Mouse (Mus musculus) kidney, embryonic 16.5 days (tissue): Measurements from ENCODE around the gene Atp2b2. TPM values are rescaled to one million over a fixed set of nuclear protein-coding genes. Genes with fewer than 3 reads are reported as not detected.
"Not testable (repeated sequence)": the region's sequence is repeated elsewhere in the genome, so short reads cannot be mapped to it uniquely, and the experiment has no call there.

Experiments
- ATAC-seq: fragments of 200-750 bp; cut with Nextera tagmentation; 2 replicates; pipeline ENCODE4 v1.8.0; 2017; ENCODE audit warnings: moderate TSS enrichment; ENCODE audit not compliant: low FRiP score, low TSS enrichment
- H3K27ac ChIP-seq: fragments of 300-500 bp; sonication (generic); 2 replicates; pipeline ENCODE4 v1.5.1; 2014; ENCODE audit warnings: low read length
- H3K27me3 ChIP-seq: fragments of 300-500 bp; sonication (generic); 2 replicates; pipeline ENCODE4 v1.6.1; 2014; ENCODE audit warnings: low read length, control low read depth, mixed read lengths; ENCODE audit not compliant: insufficient read depth
- H3K36me3 ChIP-seq: fragments of 300-500 bp; sonication (generic); 2 replicates; pipeline ENCODE4 v1.6.1; 2014; ENCODE audit warnings: low read length, control low read depth, mixed read lengths; ENCODE audit not compliant: insufficient read depth
- H3K4me1 ChIP-seq: fragments of 300-500 bp; sonication (generic); 2 replicates; pipeline ENCODE4 v1.6.1; 2014; ENCODE audit warnings: low read length, control low read depth, mixed read lengths; ENCODE audit not compliant: insufficient read depth
- H3K4me2 ChIP-seq: fragments of 300-500 bp; sonication (generic); replicated peaks from 2 replicates; pipeline ENCODE4 v1.6.1; 2014; ENCODE audit warnings: low read depth, low read length
- H3K4me3 ChIP-seq: fragments of 300-500 bp; sonication (generic); 2 replicates; pipeline ENCODE4 v1.5.1; 2014; ENCODE audit warnings: mild to moderate bottlenecking, low read length
- H3K9ac ChIP-seq: fragments of 300-500 bp; sonication (generic); replicated peaks from 2 replicates; pipeline ENCODE4 v1.6.1; 2014; ENCODE audit warnings: low read length
- H3K9me3 ChIP-seq: fragments of 300-500 bp; sonication (generic); 2 replicates; pipeline ENCODE4 v1.6.1; 2016; ENCODE audit warnings: low read length, control low read depth
- WGBS: fragments of 180-500 bp; shearing (Covaris S2); extraction: QIAGEN DNeasy Blood & Tissue Kit; methylation state at CpG from one replicate; pipeline ENCODE4 v1.1.7; 2014; 5-methylcytosine and 5-hydroxymethylcytosine counted together
- polyA plus RNA-seq: library from polyadenylated mRNA; unstranded; fragments of >200 nt; fragmentation: Nextera tagmentation; extraction: Ambion mirVana; gene quantifications from 2 replicates; pipeline ENCODE4 v1.2.1, GENCODE M21; 2015

Gene Atp2b2
- polyA plus RNA-seq, 1 experiment from 2014 or later = 0.09 TPM

- no peaks in the 10 kb centered on the region for H3K9me3 ChIP-seq
- H3K4me3 ChIP-seq = no peak overlapping the region
- H3K27ac ChIP-seq = no peak overlapping the region
- ATAC-seq = no peak
- H3K9ac ChIP-seq = no peak overlapping the region
- 93% methylated on average over 9 of the region's 9 CpGs for WGBS
- H3K4me1 ChIP-seq = peaks cover 9% of the 10 kb centered on the region
- no peak overlapping the region for H3K4me2 ChIP-seq
- H3K27me3 ChIP-seq = no peaks in the 10 kb centered on the region
- H3K36me3 ChIP-seq = peaks cover 33% of the 10 kb centered on the region
Measured at GRCm38 (mm10) chr6:113737318-113738046, 304.9 kb downstream of the Atp2b2 start.

GRCm38 (mm10) chr6:113731296-113731695 lies 311.1 kb downstream of the Atp2b2 start:
- H3K9me3 ChIP-seq = no peaks in the 10 kb centered on the region
- peaks cover 82% of the 10 kb centered on the region for H3K36me3 ChIP-seq
- no peak overlapping the region for H3K4me2 ChIP-seq
- H3K4me3 ChIP-seq = no peak overlapping the region
- H3K9ac ChIP-seq = no peak overlapping the region
- ATAC-seq = no peak
- no peaks in the 10 kb centered on the region for H3K27me3 ChIP-seq
- H3K27ac ChIP-seq = no peak overlapping the region
- H3K4me1 ChIP-seq = no peaks in the 10 kb centered on the region
- 96% methylated on average over 3 of the region's 3 CpGs for WGBS

GRCm38 (mm10) chr6:113728181-113728580 lies 314.2 kb downstream of the Atp2b2 start:
- H3K4me1 ChIP-seq = no peaks in the 10 kb centered on the region

GRCm38 (mm10) chr6:113721061-113721460 lies 321.4 kb downstream of the Atp2b2 start:
- Histone ChIP-seq H3K27ac (no peak overlapping the region), H3K9ac (no peak overlapping the region), H3K27me3 (no peaks in the 10 kb centered on the region), H3K4me1 (no peaks in the 10 kb centered on the region), H3K4me2 (no peak overlapping the region), H3K4me3 (no peak overlapping the region), H3K36me3 (peaks cover 29% of the 10 kb centered on the region), H3K9me3 (no peaks in the 10 kb centered on the region)
- 84% methylated on average over 4 of the region's 4 CpGs for WGBS
- no peak for ATAC-seq

More at GRCm38 (mm10) chr6:113728181-113728580, 314.2 kb downstream of the Atp2b2 start:
- no peaks in the 10 kb centered on the region for H3K9me3 ChIP-seq
- no peak overlapping the region for H3K4me3 ChIP-seq
- 90% methylated on average over 7 of the region's 7 CpGs for WGBS
- H3K27me3 ChIP-seq = no peaks in the 10 kb centered on the region
- no peak overlapping the region for H3K27ac ChIP-seq
- ATAC-seq = no peak
- H3K4me2 ChIP-seq = no peak overlapping the region
- no peak overlapping the region for H3K9ac ChIP-seq
- peaks cover 70% of the 10 kb centered on the region for H3K36me3 ChIP-seq

- ATAC-seq = no peak
- WGBS = 87% methylated on average over 3 of the region's 3 CpGs
- Histone ChIP-seq H3K9ac (no peak within 1 kb of the TSS), H3K27me3 (no peaks in the 10 kb centered on the region), H3K9me3 (no peaks in the 10 kb centered on the region), H3K4me2 (no peak within 1 kb of the TSS), H3K36me3 (peaks cover 32% of the 10 kb centered on the region), H3K4me1 (no peaks in the 10 kb centered on the region), H3K4me3 (no peak within 1 kb of the TSS), H3K27ac (no peak within 1 kb of the TSS)
Measured at GRCm38 (mm10) chr6:113719878-113720277, 322.5 kb downstream of the Atp2b2 start, which contains the start of gene Ghrl. Ghrl (minus strand) TSS chr6:113719880.

GRCm38 (mm10) chr6:113717541-113717940 lies 324.9 kb downstream of the Atp2b2 start:
- Histone ChIP-seq H3K9ac (no peak overlapping the region), H3K36me3 (peaks cover 42% of the 10 kb centered on the region), H3K27ac (no peak overlapping the region), H3K4me2 (no peak overlapping the region), H3K4me1 (no peaks in the 10 kb centered on the region), H3K4me3 (no peak overlapping the region), H3K9me3 (no peaks in the 10 kb centered on the region), H3K27me3 (no peaks in the 10 kb centered on the region)
- 87% methylated on average over 3 of the region's 3 CpGs for WGBS
- ATAC-seq = no peak

GRCm38 (mm10) chr6:113714797-113715196 lies 327.6 kb downstream of the Atp2b2 start:
- WGBS = 62% methylated on average over 1 of the region's 1 CpGs
- no peak for ATAC-seq
- peaks cover 50% of the 10 kb centered on the region for H3K36me3 ChIP-seq

GRCm38 (mm10) chr6:113714276-113714675 lies 328.1 kb downstream of the Atp2b2 start:
- H3K4me2 ChIP-seq = no peak overlapping the region
- H3K27me3 ChIP-seq = no peaks in the 10 kb centered on the region
- no peak overlapping the region for H3K27ac ChIP-seq
- H3K4me3 ChIP-seq = no peak overlapping the region
- H3K9me3 ChIP-seq = no peaks in the 10 kb centered on the region
- no peak for ATAC-seq
- peaks cover 50% of the 10 kb centered on the region for H3K36me3 ChIP-seq
- no peak overlapping the region for H3K9ac ChIP-seq
- no peaks in the 10 kb centered on the region for H3K4me1 ChIP-seq
- 93% methylated on average over 2 of the region's 2 CpGs for WGBS

More at GRCm38 (mm10) chr6:113714797-113715196, 327.6 kb downstream of the Atp2b2 start:
- Histone ChIP-seq H3K9ac (no peak overlapping the region), H3K27ac (no peak overlapping the region), H3K27me3 (no peaks in the 10 kb centered on the region), H3K9me3 (no peaks in the 10 kb centered on the region), H3K4me2 (no peak overlapping the region), H3K4me1 (no peaks in the 10 kb centered on the region), H3K4me3 (no peak overlapping the region)

- H3K9me3 ChIP-seq, H3K27me3 ChIP-seq, H3K4me3 ChIP-seq, H3K9ac ChIP-seq, H3K4me2 ChIP-seq, H3K27ac ChIP-seq, ATAC-seq, H3K4me1 ChIP-seq: not testable (repeated sequence)
- peaks cover 56% of the 10 kb centered on the region for H3K36me3 ChIP-seq
- WGBS = 91% methylated on average over 4 of the region's 5 CpGs
Measured at GRCm38 (mm10) chr6:113713389-113713788, 329.0 kb downstream of the Atp2b2 start.

- peaks cover 63% of the 10 kb centered on the region for H3K36me3 ChIP-seq
- H3K9me3 ChIP-seq = no peaks in the 10 kb centered on the region
- H3K9ac ChIP-seq = no peak overlapping the region
- no peaks in the 10 kb centered on the region for H3K27me3 ChIP-seq
- 94% methylated on average over 3 of the region's 3 CpGs for WGBS
- no peak overlapping the region for H3K4me3 ChIP-seq
- H3K4me1 ChIP-seq = no peaks in the 10 kb centered on the region
- no peak overlapping the region for H3K27ac ChIP-seq
- ATAC-seq = no peak
- no peak overlapping the region for H3K4me2 ChIP-seq
Measured at GRCm38 (mm10) chr6:113712718-113713117, 329.7 kb downstream of the Atp2b2 start.
